Mouse (Mus musculus) stomach, postnatal 0 days (tissue): ENCODE measurements at regions not wholly inside any gene's neighbourhood (a gene's known extent, or its start where the extent isn't known, plus 50 kb on each side); places are given as distances from the start of the nearest gene placed in this dataset.

Experiments used
- CTCF ChIP-seq: IDR thresholded peaks from 2 replicates; pipeline ENCODE4 v1.5.1; 2016; ENCODE audit warnings: antibody characterized with exemption, low read depth, mild to moderate bottlenecking, moderate library complexity
- EP300 ChIP-seq: optimal IDR thresholded peaks from 2 replicates; pipeline ENCODE3; 2016; ENCODE audit warnings: antibody characterized with exemption

GRCm38 (mm10) chr4:142577519-142577918, 338.3 kb upstream of the Kazn start:
- TF ChIP-seq CTCF (no peak), EP300 (no peak)
